Mouse (Mus musculus) liver, embryonic 14 days (tissue): ENCODE data around the gene Itch. TPM values are rescaled to one million over a fixed set of nuclear protein-coding genes. Genes with fewer than 3 reads are reported as not detected.

Experiments
- polyA plus RNA-seq: library from polyadenylated mRNA; depleted of rRNA; stranded (reverse); fragments of >200 nt; gene quantifications from 2 replicates; pipeline ENCODE4 v1.2.3, GENCODE M21; 2012; rRNA removed

Itch gene
- polyA plus RNA-seq = 6.3 and 7.8 TPM in 2 replicates

DNA sequence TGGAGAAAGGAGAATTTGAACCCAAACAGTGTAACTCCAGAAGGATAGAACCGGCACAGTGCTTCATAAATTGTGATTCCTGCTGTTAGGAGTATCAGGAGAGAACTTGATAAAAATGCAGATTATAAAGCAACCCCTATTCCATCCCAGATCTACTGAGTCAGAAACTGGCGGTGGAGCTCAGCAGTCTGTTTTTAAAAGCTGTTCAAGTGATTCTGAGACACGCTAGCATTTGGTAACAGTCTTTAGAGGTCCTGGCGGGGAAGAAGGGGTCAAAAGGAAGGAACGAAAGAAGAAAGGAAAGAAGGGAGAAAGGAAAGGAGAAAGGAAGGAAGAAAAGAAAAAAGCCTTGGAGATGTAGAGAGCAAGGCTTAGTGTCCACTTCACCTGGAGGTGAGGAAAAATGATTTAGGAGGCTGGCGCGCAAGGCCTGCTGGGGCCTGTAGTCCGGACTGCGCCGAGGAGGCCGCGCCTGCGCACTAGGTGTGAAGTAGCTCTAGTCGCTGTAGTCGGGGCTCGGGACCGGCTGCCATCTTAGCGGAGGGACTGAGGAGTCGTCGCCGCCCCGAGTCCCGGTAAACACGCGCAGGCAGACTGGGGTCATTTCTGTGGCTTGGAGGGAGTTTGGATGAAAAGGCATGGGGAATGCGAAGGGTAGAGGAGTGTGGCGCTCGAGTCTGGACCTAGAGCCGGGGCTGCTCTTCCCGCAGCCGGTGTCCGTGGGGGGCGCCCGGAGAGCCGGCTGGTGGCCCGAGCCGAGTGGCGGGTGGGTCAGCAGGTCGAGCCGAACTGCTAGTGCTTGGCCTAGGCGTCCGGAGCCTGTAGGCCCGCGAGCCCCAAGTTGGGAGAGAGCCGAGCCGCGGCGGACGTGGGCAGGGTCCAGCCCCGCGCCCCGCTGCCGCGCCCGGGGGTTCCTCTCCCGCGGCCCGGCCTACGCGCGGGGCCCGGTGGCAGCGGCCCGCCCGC lies at the start of gene Itch:
TSS of gene Itch (plus strand) at position 499 of the 966 bp plus-strand sequence.

DNA sequence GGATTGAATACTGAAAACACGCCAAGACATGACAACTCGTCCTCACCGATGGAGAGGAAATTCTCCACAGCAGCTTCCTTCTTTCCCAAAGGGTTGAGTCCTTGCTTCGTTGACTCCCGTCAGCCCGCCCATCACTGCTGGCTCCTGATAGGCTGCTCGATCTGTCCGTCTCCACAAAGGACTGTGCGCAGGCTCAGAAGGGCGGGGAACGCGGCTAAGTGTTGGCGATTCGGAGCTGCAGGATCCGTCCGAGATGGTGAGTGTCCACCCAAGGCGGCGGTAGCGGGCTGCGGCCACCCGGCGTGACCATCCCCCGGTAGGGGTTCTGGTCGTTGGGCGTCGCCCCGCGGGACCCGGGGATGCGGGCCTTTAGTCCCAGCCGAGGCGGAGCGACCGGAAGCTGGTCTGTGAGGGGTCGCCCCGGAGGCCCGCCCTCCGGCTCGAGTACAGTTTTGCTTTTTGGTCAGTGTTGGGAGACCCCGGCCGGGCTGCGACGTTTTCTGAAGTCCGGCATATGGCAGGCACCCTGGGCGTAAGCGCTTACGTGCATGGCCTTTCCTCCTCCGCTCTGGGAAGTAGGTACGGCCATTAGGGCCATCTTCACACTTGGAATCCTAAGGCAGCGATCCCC lies 103.2 kb downstream of the Itch start, which contains the start of gene Dynlrb1:
TSS of gene Dynlrb1 (plus strand) at position 172 of the 631 bp plus-strand sequence.

DNA sequence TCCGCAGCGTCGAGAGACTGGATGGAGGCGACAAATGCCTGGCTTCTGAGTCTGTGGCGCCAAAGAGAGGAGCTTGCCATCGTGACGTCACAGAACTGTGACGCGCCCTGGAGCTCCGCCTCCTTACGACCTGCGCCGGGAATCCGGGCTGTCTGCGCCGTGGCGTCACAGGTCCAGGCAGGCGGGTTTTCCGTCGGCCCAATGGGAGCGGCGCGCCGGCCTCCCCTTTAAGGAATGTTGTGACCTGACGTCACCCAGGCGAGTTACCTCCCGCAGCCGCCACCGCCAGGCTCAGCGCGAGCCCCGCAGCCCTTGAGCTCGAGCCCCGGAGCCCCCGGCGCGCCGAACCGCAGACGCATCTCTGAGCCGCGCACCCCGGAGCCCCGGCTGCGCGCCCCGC lies 142.9 kb downstream of the Itch start, which contains the start of gene Map1lc3a:
TSS of gene Map1lc3a (plus strand) at position 103 of the 400 bp plus-strand sequence.

Other genes starting within 250 kb of the Itch start
- 59.1 and 68.7 TPM in 2 replicates for gene Eif2s2, start 240.6 kb upstream of the Itch start, polyA plus RNA-seq
- gene Gm14226, start 115.2 kb upstream of the Itch start, polyA plus RNA-seq = 0.06 and 0.15 TPM in 2 replicates
- gene Ahcy, start 59.0 kb upstream of the Itch start, polyA plus RNA-seq = 81.4 and 95.7 TPM in 2 replicates
- gene Dynlrb1, start 103.0 kb downstream of the Itch start, polyA plus RNA-seq = 183 and 192 TPM in 2 replicates
- 7.2 TPM in 2 replicates for gene Map1lc3a, start 142.8 kb downstream of the Itch start, polyA plus RNA-seq
- 15.7 and 18.0 TPM in 2 replicates for gene Pigu, start 223.9 kb downstream of the Itch start, polyA plus RNA-seq
- 2.1 TPM in 2 replicates for gene Trp53inp2, start 247.6 kb downstream of the Itch start, polyA plus RNA-seq